Mouse (Mus musculus) ES-E14 (cell line): Measurements from ENCODE around the gene Olfr459.

Source experiments
- CHD2 ChIP-seq: IDR thresholded peaks from 2 replicates; pipeline ENCODE4 v1.6.1; 2014; ENCODE audit warnings: mild to moderate bottlenecking, low read depth, low read length, inconsistent platforms
- HCFC1 ChIP-seq: IDR thresholded peaks from 2 replicates; pipeline ENCODE4 v1.6.1; 2012; ENCODE audit warnings: low read length, inconsistent platforms, borderline replicate concordance; ENCODE audit not compliant: insufficient read depth
- ZNF384 ChIP-seq: IDR thresholded peaks from 2 replicates; pipeline ENCODE4 v1.6.1; 2012; ENCODE audit warnings: low read depth, low read length, inconsistent platforms

DNA sequence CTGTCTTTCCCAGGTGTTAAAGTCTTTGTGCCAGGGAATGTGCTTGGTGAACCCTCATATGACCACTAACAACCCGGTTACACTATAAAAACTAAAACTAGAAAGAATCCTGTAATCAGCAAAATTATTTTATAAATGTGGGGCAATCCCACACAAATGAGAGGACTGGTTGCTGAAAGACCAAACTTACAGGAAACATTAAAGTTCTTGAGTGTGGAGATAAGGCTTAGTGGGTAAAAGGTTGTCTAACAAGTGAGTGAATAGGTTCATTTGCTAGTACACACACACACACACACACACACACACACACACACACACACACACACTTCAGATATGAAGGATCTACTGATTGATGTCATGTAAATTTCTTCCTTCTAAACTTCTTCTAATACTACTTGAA is 5.1 kb downstream of the Olfr459 start:
- TF ChIP-seq HCFC1 (no peak), ZNF384 (no peak), CHD2 (no peak)
